Mouse (Mus musculus) MEL (cell line): Measurements from ENCODE around the gene Itga5. TPM values are rescaled to one million over a fixed set of nuclear protein-coding genes. Genes with fewer than 3 reads are reported as not detected.

ENCODE experiments used
- DNase-seq: peaks from one replicate; pipeline ENCODE4 v3.0.0; 2011; ENCODE audit warnings: low read depth, low spot score
- H3K27ac ChIP-seq: 2 replicates; pipeline ENCODE4 v1.5.1; 2012; ENCODE audit warnings: low read depth, mild to moderate bottlenecking, control low read depth, low read length, moderate library complexity; ENCODE audit not compliant: control insufficient read depth
- H3K27me3 ChIP-seq, 2 experiments: fragments of 150-350 bp in 1 of 2; sonication (generic) in 1 of 2; 2 replicates each; pipeline ENCODE4 v1.6.1; 2012; ENCODE audit warnings: low read length in 2 of 2, mild to moderate bottlenecking in 2 of 2, improper control_type of control experiment in 1 of 2, moderate library complexity in 1 of 2; ENCODE audit not compliant: insufficient read depth in 2 of 2, control insufficient read depth in 1 of 2
- H3K36me3 ChIP-seq, 2 experiments: 2 replicates each; pipeline ENCODE4 v1.6.1; 2012 to 2014; ENCODE audit warnings: low read length in 2 of 2, improper control_type of control experiment in 1 of 2, inconsistent platforms in 1 of 2, mild to moderate bottlenecking in 1 of 2; ENCODE audit not compliant: insufficient read depth in 2 of 2, control insufficient read depth in 1 of 2
- H3K4me1 ChIP-seq, 2 experiments: fragments of 150-350 bp in 1 of 2; sonication (generic) in 1 of 2; 2 replicates each; pipeline ENCODE4 v1.6.1; 2012; ENCODE audit warnings: low read length in 2 of 2, improper control_type of control experiment in 1 of 2, mild to moderate bottlenecking in 1 of 2; ENCODE audit not compliant: insufficient read depth in 2 of 2, control insufficient read depth in 1 of 2
- H3K4me3 ChIP-seq, 2 experiments: fragments of 150-350 bp in 1 of 2; sonication (generic) in 1 of 2; 2 replicates each; pipeline ENCODE4 v1.5.1; 2012; ENCODE audit warnings: low read depth in 2 of 2, low read length in 2 of 2, mild to moderate bottlenecking in 2 of 2, moderate library complexity in 2 of 2, control low read depth in 1 of 2, improper control_type of control experiment in 1 of 2; ENCODE audit not compliant: control insufficient read depth in 1 of 2, insufficient read depth in 1 of 2
- H3K79me2 ChIP-seq: 2 replicates; pipeline ENCODE4 v1.6.1; 2012; ENCODE audit warnings: mild to moderate bottlenecking, low read length, moderate library complexity; ENCODE audit not compliant: control insufficient read depth, poor library complexity, insufficient read depth
- H3K9ac ChIP-seq: 2 replicates; pipeline ENCODE4 v1.6.1; 2012; ENCODE audit warnings: low read depth, mild to moderate bottlenecking, control low read depth, low read length, moderate library complexity; ENCODE audit not compliant: control insufficient read depth, poor library complexity, severe bottlenecking
- H3K9me3 ChIP-seq: fragments of 150-350 bp; sonication (generic); replicated peaks from 2 replicates; pipeline ENCODE4 v1.6.1; 2012; ENCODE audit warnings: mild to moderate bottlenecking, low read length, improper control_type of control experiment, moderate library complexity; ENCODE audit not compliant: insufficient read depth
- CHD2 ChIP-seq: IDR thresholded peaks from 2 replicates; pipeline ENCODE4 v1.6.1; 2011; ENCODE audit warnings: low read length, improper control_type of control experiment
- CTCF ChIP-seq, 3 experiments: IDR thresholded peaks in 2 of 3; conservative IDR thresholded peaks in 1 of 3; 2 replicates each; pipeline ENCODE4 v1.5.1; 2011 to 2012; ENCODE audit warnings: low read length in 3 of 3, low read depth in 2 of 3, mild to moderate bottlenecking in 2 of 3, improper control_type of control experiment in 1 of 3, inconsistent platforms in 1 of 3, mixed read lengths in 1 of 3, moderate library complexity in 1 of 3; ENCODE audit not compliant: control insufficient read depth in 1 of 3, insufficient read depth in 1 of 3, poor library complexity in 1 of 3, severe bottlenecking in 1 of 3
- EP300 ChIP-seq, 2 experiments: IDR thresholded peaks; 2 replicates each; pipeline ENCODE4 v1.6.1; 2011; ENCODE audit warnings: improper control_type of control experiment in 2 of 2, low read length in 2 of 2, low read depth in 1 of 2, mild to moderate bottlenecking in 1 of 2
- GATA1 ChIP-seq: IDR thresholded peaks from 2 replicates; pipeline ENCODE4 v1.6.1; 2011; ENCODE audit warnings: low read depth, low read length, improper control_type of control experiment
- JUND ChIP-seq: IDR thresholded peaks from 2 replicates; pipeline ENCODE4 v1.6.1; 2011; ENCODE audit warnings: low read depth, mild to moderate bottlenecking, improper control_type of control experiment, low read length
- KAT2A ChIP-seq: conservative IDR thresholded peaks from 2 replicates; pipeline ENCODE4 v1.6.1; 2012; ENCODE audit warnings: low read depth, low read length, improper control_type of control experiment, inconsistent platforms
- MAFK ChIP-seq: IDR thresholded peaks from 2 replicates; pipeline ENCODE4 v1.6.1; 2011; ENCODE audit warnings: low read depth, mild to moderate bottlenecking, low read length, improper control_type of control experiment, borderline replicate concordance
- MAX ChIP-seq: IDR thresholded peaks from 2 replicates; pipeline ENCODE4 v1.6.1; 2011; ENCODE audit warnings: low read length, improper control_type of control experiment
- MYC ChIP-seq: IDR thresholded peaks from 2 replicates; pipeline ENCODE4 v1.6.1; 2011; ENCODE audit warnings: low read depth, mild to moderate bottlenecking, low read length, improper control_type of control experiment, moderate library complexity
- NELFE ChIP-seq: IDR thresholded peaks from 2 replicates; pipeline ENCODE4 v1.6.1; 2011; ENCODE audit warnings: low read depth, low read length, improper control_type of control experiment
- NRF1 ChIP-seq: IDR thresholded peaks from 2 replicates; pipeline ENCODE4 v1.6.1; 2014; ENCODE audit warnings: low read depth, mild to moderate bottlenecking, inconsistent platforms, low read length, improper control_type of control experiment, moderate library complexity; ENCODE audit not compliant: poor library complexity, insufficient read depth, severe bottlenecking
- RCOR1 ChIP-seq: IDR thresholded peaks from 2 replicates; pipeline ENCODE4 v1.6.1; 2012; ENCODE audit warnings: low read depth, mild to moderate bottlenecking, inconsistent platforms, low read length, improper control_type of control experiment
- SMC3 ChIP-seq: IDR thresholded peaks from 2 replicates; pipeline ENCODE4 v1.6.1; 2011; ENCODE audit warnings: low read depth, low read length, improper control_type of control experiment
- TAL1 ChIP-seq: IDR thresholded peaks from 2 replicates; pipeline ENCODE4 v1.6.1; 2012; ENCODE audit warnings: mild to moderate bottlenecking, inconsistent platforms, low read length, moderate library complexity, mixed read lengths
- TBP ChIP-seq: IDR thresholded peaks from 2 replicates; pipeline ENCODE4 v1.8.0; 2011; ENCODE audit warnings: low read depth, low read length, improper control_type of control experiment
- TCF12 ChIP-seq: IDR thresholded peaks from 2 replicates; pipeline ENCODE4 v1.6.1; 2014; ENCODE audit warnings: low read depth, mild to moderate bottlenecking, inconsistent platforms, low read length, improper control_type of control experiment, moderate library complexity
- USF2 ChIP-seq, 2 experiments: IDR thresholded peaks; 2 replicates each; pipeline ENCODE4 v1.6.1; 2011 to 2012; ENCODE audit warnings: improper control_type of control experiment in 2 of 2, low read length in 2 of 2, borderline replicate concordance in 1 of 2, inconsistent platforms in 1 of 2, low read depth in 1 of 2, mild to moderate bottlenecking in 1 of 2; ENCODE audit not compliant: insufficient read depth in 1 of 2
- ZKSCAN1 ChIP-seq: IDR thresholded peaks from 2 replicates; pipeline ENCODE4 v1.6.1; 2012; ENCODE audit warnings: low read depth, mild to moderate bottlenecking, inconsistent platforms, low read length, improper control_type of control experiment, moderate library complexity
- polyA plus RNA-seq, 2 experiments: library from polyadenylated mRNA; stranded (reverse) in 1 of 2; unstranded in 1 of 2; fragments of >175 nt in 1 of 2; fragments of >200 nt in 1 of 2; gene quantifications; 2 replicates each; pipeline versions ENCODE4 v1.2.1 to v1.2.4; 2012; ENCODE audit warnings: low replicate concordance in 2 of 2, low read depth in 1 of 2; ENCODE audit not compliant: insufficient read length in 2 of 2, insufficient read depth in 1 of 2, missing spikeins in 1 of 2
- total RNA-seq: library from RNA; depleted of rRNA; stranded (reverse); fragments of 300-350 nt; gene quantifications from 2 replicates; pipeline ENCODE4 v1.2.3, GENCODE M21; 2012

The Itga5 gene
- total and polyA plus RNA-seq, 3 experiments, result 6.0 to 17.4 TPM; not detected in 1

DNA sequence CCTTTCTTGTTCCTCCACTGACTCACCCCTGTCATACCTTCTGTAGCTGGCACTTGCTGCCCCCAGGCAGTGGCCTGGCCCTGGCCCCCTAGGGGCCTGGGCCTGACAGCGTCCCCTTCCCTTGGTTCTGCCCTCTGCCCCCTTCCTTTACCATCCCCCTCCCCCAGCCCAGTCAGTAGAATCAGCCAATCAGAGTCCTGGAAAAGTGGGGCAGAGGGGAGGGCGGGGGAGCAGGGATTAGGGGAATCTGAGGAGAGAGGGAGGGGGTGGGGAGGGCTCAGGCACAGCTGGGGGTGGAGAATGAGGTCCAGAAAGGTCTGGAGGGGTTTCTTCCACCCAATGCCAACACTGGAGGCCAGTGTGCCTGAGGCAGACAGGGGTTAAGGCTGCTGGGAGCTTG, 32.4 kb downstream of the Itga5 start:
- no peak overlapping the region for H3K4me3 ChIP-seq
- H3K4me1 ChIP-seq, result peaks cover 0 to 18% of the 10 kb centered on the region in 2 experiments; a peak in 3 of 4 replicates
- H3K27ac ChIP-seq, result no peak overlapping the region

GRCm38 (mm10) chr15:103333738-103334137, 32.8 kb downstream of the Itga5 start:
- Histone ChIP-seq H3K9me3 (no peaks in the 10 kb centered on the region), H3K79me2 (peaks cover 7% of the 10 kb centered on the region), H3K4me1 (peaks cover 0 to 15% of the 10 kb centered on the region in 2 experiments; a peak in 3 of 4 replicates), H3K27me3 (no peaks in the 10 kb centered on the region), H3K4me3 (no peak overlapping the region), H3K27ac (no peak overlapping the region), H3K9ac (no peak overlapping the region), H3K36me3 (peaks cover 0 to 12% of the 10 kb centered on the region in 2 experiments; a peak in 2 of 4 replicates)
- TF ChIP-seq EP300 (IDR thresholded peaks at IDR 0.05; ENCODE audit: low read depth in 1 of 2, low read length in 2 of 2) (no peak), RCOR1 (no peak), KAT2A (no peak)
- DNase-seq, result no peak

More for the DNA sequence above, 32.4 kb downstream of the Itga5 start:
- Histone ChIP-seq H3K9ac (no peak overlapping the region), H3K9me3 (no peaks in the 10 kb centered on the region), H3K27me3 (no peaks in the 10 kb centered on the region)
- no peak for DNase-seq
- no peak for TF ChIP-seq TAL1
- no peak for TF ChIP-seq MAFK
- TF ChIP-seq, all 39 proteins: peak for 0
- Histone ChIP-seq H3K79me2 (peaks cover 11% of the 10 kb centered on the region), H3K36me3 (peaks cover 0 to 12% of the 10 kb centered on the region in 2 experiments; a peak in 2 of 4 replicates)

GRCm38 (mm10) chr15:103333081-103333615, 33.4 kb downstream of the Itga5 start:
- Histone ChIP-seq H3K4me3 (no peak overlapping the region), H3K4me1 (peaks cover 0 to 9% of the 10 kb centered on the region in 2 experiments; a peak in 2 of 4 replicates), H3K27ac (no peak overlapping the region), H3K79me2 (peaks cover under 1% of the 10 kb centered on the region; the same call in 1 of the 2 replicates), H3K27me3 (no peaks in the 10 kb centered on the region), H3K9ac (no peak overlapping the region), H3K36me3 (peaks cover 0 to 6% of the 10 kb centered on the region in 2 experiments; a peak in 2 of 4 replicates), H3K9me3 (no peaks in the 10 kb centered on the region)
- no peak for DNase-seq
- TF ChIP-seq TBP (no peak), CTCF (IDR thresholded peaks at IDR 0.05 in 2 of 3, conservative IDR thresholded peaks at IDR 0.05 in 1 of 3; ENCODE audit: control insufficient read depth in 1 of 3, insufficient read depth in 1 of 3, low read depth in 2 of 3, low read length in 3 of 3, poor library complexity in 1 of 3, severe bottlenecking in 1 of 3) (no peak), USF2 (IDR thresholded peaks at IDR 0.05; ENCODE audit: borderline replicate concordance in 1 of 2, insufficient read depth in 1 of 2, low read depth in 1 of 2, low read length in 2 of 2) (no peak), JUND (no peak), NELFE (no peak), SMC3 (no peak), KAT2A (no peak), GATA1 (no peak), NRF1 (no peak), RCOR1 (no peak), CHD2 (no peak), MYC (no peak), MAX (no peak), TCF12 (no peak), ZKSCAN1 (no peak)
